Mouse (Mus musculus) cerebellum, adult 9-10 months (tissue): ENCODE data around the gene Sco1.
"Not testable (repeated sequence)": the region's sequence is repeated elsewhere in the genome, so short reads cannot be mapped to it uniquely, and the experiment has no call there.

Experiments used
- DNase-seq: peaks from one replicate; pipeline ENCODE4 v3.0.0; 2022

Sco1 gene

DNA sequence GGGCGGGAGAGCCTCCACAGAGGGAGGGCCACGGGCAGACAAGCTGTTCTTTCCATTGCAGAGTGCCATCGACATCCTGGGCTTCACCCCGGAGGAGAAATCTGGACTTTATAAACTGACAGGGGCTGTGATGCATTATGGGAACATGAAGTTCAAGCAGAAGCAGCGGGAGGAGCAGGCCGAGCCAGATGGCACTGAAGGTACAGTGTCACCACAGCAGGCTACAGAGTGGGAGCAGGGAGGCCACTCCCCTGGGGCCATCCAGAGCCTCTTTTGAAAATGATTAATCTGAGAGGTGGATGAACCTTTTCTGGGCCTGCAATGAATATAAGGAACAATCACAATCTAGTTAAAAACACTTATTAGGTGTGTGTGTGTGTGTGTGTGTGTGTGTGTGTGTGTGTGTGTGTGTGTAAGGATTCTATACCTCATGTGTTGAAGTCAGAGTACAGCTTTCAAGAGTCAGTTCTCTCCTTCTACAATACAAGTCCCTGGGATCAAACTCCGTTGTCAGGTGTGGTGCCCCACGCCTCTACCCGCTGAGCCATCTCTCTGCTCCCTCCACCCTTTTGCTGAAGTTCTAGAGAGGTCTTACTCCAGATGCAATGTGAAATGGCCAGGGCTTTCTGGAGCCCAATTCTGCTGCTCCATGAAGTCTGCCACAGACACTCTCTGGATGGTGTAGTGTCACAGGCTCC is 34.1 kb downstream of the Sco1 start:
- DNase-seq, result no peak

DNA sequence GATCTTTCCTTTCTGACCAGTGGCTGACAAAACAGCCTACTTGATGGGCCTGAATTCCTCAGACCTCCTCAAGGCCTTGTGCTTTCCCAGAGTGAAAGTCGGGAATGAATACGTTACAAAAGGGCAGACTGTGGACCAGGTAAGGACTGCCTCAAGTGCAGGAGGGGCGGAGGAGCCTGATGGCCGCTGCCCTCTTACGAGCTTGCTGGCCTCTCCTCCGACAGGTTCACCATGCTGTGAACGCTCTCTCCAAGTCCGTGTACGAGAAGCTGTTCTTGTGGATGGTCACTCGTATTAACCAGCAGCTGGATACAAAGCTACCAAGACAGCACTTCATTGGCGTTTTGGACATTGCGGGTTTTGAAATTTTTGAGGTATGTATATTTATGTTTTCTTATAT is 34.8 kb downstream of the Sco1 start:
- no peak for DNase-seq

DNA sequence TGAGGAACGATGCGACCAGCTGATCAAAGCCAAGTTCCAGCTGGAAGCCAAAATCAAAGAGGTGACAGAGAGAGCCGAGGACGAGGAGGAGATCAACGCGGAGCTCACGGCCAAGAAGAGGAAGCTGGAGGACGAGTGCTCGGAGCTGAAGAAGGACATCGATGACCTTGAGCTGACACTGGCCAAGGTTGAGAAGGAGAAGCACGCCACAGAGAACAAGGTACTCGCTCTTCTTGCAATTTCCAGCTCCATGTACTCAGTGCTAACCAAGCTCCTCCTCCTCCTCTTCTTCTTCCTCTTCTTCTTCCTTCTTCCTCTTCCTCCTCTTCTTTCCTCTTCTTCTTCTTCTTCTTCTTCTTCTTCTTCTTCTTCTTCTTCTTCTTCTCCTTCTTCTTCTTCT is 39.9 kb downstream of the Sco1 start:
- not testable (repeated sequence) for DNase-seq

DNA sequence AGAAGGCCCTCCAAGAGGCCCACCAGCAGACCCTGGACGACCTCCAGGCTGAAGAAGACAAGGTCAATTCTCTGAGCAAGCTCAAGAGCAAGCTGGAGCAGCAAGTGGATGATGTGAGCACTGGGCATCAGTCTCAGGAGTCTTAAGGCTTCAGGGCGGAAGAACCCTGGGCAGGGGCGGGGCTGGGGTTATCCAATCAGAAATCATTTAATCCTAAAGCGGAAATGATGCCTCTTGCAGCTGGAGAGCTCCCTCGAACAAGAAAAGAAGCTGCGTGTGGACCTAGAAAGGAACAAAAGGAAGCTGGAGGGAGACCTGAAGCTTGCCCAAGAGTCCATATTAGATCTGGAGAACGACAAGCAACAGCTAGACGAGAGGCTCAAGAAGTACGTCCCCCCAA is 40.7 kb downstream of the Sco1 start:
- DNase-seq, result no peak

DNA sequence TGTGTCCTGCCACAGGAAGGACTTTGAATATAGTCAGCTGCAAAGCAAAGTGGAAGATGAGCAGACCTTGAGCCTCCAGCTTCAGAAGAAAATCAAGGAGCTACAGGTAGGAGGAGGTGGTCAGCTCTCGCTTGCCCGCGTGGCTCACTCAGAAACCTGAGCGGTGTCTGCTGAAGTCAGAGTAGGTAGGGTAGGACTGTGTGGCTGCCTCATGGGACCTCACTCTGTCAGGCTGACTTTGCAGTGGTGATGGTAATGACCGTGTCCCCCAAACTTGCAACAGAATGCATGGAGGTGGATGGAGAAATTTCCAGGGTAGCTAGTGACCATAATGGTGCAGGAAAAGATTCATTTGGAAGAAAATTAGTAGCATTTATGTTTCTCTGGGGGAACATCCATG is 41.2 kb downstream of the Sco1 start:
- no peak for DNase-seq

DNA sequence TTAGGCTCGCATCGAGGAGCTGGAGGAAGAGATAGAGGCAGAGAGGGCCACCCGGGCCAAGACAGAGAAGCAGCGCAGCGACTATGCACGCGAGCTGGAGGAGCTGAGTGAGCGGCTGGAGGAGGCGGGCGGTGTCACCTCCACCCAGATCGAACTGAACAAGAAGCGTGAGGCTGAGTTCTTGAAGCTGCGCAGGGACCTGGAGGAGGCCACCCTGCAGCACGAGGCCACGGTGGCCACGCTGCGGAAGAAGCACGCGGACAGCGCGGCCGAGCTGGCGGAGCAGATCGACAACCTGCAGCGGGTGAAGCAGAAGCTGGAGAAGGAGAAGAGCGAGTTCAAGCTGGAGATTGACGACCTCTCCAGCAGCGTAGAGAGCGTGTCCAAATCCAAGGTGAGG is 42.0 kb downstream of the Sco1 start:
- DNase-seq, result no peak

DNA sequence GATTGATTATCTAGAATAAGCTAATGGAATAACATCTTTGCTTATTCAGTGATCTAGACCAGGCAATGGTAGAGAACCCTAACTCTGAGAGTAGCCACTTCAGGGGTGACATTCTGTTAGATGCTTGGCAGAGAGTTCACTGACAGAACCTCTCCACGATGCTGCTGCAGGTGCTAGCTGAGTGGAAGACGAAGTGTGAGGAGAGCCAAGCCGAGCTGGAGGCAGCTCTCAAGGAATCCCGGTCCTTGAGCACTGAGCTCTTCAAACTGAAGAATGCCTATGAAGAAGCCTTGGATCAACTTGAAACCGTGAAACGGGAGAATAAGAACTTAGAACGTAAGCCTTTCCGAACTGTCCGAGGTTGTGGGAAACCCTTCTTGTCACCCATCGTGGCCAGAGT is 45.2 kb downstream of the Sco1 start:
- DNase-seq, result no peak

DNA sequence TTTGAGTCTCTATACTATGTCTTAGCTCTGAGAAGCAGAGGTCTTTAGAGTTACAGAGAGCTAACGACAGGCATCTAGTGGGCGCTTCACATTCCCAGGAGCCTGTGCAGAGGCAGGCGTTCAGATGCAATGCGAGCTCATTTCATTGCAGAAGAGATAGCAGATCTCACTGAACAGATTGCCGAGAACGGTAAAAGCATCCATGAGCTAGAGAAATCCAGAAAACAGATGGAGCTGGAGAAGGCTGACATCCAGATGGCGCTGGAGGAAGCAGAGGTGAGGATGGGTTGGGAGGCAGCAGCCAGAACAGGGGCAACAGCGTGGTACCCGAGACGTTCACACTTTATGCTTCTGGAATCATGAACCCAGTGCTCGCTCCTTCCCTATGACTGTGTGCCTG is 46.0 kb downstream of the Sco1 start:
- DNase-seq, result no peak

DNA sequence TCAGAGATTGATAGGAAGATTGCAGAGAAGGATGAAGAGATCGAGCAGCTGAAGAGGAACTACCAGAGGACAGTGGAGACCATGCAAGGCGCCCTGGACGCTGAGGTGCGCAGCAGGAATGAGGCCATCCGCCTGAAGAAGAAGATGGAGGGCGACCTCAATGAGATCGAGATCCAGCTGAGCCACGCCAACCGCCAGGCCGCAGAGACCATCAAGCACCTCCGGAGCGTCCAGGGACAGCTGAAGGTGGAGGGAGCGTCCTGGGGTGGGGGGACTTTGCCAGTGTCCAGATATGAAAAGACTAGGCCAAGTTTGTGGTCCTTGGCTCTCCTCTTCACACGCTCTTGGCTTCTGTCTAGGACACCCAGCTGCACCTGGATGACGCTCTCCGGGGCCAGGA is 46.8 kb downstream of the Sco1 start:
- no peak for DNase-seq

DNA sequence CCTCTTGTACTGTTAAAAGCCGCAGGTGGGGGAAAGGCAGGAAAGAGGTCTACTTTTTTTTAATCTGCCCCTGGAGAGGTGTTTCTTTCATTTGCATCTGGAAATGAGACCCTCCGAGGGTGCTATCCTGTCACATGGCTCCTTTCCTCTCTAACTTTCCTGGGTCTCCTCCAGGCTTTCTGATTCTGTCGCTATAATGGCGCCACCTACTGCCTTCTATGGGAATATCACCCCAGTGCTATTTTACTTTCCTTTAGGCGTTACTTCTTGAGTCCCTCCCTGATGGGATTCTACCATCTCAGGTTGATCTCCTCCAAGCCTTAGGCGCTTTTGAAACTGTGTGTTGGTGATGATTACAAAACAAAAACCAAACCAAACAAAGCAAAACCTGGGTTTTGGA is 47.7 kb downstream of the Sco1 start:
- DNase-seq, result peak; percentile 23

DNA sequence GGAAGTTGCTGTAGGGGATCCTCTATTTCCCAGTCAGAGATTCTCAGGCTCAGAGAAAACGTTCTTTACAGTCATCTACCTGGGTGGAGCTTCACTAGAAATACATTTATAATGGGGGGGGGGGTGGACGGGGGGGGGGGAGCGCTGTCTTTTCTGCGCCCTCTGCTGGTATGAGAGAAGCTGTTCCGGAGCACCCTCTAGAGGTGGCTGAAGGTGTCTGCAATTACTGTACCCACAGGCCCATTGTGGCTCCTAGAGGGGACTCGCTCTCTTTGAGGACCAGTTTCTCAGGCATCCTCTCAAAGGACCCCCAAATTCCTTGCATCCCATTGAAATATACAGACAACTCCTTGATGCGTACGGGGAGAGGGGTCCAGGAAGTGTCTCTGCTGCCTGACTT is 49.2 kb downstream of the Sco1 start:
- peak; percentile 52 for DNase-seq

DNA sequence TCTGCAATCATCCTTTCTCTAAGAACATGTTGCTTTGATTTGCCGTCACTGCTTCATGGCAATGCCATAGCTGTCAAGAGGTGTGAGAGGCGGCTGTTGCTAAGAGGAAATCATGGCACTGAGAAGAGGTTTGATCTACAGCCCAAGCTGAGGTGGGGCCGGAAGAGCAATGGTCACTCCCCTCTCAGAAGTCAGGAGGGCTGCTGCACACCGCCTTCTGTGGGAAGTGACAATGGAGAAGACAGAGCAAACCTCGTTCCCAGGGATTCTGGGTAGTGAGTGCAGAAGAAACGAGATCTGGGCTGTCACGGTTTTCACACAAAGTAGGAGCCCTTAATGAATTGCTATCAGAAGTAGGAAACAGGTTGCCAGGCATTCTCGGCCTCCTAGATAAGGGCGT is 50.8 kb downstream of the Sco1 start:
- DNase-seq, result no peak

DNA sequence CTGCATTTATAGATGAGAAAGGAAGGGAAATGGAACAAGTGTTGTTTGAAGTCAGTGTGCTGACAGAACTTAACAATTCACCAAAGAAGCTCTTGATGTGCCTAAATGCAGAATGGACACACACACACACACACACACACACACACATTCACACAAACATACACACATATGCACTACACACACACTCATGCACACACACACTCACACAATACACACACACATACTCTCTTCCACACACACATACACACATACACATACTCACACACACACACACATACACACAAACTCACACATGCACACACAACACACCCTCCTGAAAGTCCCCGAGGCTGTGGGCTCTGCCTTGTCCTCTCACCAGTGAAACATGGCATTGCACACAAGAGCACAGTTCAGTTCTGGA is 51.8 kb downstream of the Sco1 start:
- no peak for DNase-seq

DNA sequence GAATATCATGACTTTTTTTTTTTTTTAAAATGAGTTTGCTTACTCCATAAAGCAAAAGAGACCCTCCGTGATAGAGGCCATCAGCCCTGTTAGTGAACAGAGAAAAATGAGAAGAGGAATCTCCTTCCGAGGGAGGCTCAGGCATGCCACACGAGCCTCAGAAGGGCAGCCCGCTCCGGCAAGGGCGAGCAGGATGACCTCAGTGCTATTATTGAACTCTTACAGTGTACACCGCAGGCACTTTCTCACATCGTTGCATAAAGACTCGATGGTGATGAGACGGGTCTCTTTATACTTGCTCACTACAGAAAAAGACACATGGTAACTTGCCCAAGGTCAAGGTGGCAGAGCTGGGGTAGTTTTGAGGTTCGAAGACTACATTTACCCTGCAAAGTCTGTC is 52.2 kb downstream of the Sco1 start:
- DNase-seq, result no peak

DNA sequence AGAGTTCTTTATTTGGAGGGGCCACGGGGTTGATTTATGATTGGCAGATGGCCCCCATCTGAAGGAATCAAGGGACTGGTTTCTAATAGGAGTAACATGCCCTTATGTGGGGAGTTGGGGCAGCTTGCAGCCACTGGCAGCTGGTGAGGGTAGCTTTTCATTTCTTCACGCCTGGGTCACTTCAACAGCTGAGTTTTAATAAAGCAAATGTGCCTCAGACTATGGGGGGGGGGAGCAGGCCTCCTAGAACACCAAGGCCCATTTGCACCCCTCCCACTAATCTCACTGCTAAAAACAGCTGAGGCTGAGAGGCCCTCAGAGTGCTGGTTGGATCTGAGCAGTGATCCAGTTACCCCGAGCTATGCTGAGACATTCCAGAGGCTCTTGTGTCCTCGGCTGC is 53.2 kb downstream of the Sco1 start:
- DNase-seq, result no peak

DNA sequence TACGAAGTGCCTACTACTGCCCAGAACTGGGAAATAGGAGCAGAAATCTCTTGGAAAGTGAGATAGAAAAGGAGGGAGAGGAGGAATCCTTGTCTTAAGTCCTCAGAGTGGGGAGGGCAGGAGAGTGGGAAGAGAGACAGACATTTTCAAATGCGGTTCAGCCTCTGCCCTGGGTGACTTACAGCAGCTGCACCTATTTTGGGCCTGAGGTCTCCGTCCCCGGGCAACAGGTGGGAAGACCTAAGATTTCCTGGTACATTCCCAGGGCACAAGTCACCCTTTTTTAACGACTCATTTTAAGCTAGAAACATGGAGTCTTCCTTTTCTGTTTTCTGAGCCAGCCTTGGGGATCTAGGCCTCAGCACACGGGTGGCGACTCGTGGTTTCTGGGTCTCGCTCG is 54.5 kb downstream of the Sco1 start:
- no peak for DNase-seq

DNA sequence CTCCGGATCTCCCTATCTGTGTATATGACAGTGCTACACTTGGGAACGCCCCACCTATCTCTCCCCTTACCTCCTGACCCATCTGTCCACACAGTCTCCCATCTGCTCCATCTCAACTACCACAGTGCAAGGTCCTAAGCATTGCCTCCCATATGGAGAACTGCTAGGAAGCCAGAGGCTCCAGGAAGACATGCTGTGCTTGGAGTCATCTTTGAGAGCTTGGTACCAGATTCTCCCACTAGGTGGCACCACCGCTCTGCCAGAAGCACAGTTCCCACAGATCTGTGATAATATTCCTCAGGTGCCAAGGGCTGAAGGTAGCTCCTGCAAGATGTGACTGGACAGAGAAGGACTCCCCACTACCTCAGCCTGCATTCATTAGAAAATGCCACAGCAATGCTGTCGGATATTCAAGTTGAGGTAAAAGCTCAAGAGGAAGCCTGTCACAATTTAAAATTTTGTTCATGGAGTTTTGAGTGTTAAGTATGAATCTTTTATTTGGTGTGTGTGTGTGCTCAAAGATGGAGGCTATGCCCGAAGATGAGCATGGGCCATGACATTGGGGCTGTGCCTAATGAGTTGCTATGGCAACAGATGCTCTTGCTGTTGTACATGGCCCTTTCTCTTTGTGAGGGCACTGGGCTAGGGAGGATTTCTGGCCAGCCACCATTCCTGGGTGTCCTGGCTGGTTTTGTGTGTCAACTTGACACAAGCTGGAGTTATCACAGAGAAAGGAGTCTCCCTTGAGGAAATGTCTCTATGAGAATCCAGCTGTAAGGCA is 57.9 kb downstream of the Sco1 start:
- DNase-seq, result peak; percentile 97

DNA sequence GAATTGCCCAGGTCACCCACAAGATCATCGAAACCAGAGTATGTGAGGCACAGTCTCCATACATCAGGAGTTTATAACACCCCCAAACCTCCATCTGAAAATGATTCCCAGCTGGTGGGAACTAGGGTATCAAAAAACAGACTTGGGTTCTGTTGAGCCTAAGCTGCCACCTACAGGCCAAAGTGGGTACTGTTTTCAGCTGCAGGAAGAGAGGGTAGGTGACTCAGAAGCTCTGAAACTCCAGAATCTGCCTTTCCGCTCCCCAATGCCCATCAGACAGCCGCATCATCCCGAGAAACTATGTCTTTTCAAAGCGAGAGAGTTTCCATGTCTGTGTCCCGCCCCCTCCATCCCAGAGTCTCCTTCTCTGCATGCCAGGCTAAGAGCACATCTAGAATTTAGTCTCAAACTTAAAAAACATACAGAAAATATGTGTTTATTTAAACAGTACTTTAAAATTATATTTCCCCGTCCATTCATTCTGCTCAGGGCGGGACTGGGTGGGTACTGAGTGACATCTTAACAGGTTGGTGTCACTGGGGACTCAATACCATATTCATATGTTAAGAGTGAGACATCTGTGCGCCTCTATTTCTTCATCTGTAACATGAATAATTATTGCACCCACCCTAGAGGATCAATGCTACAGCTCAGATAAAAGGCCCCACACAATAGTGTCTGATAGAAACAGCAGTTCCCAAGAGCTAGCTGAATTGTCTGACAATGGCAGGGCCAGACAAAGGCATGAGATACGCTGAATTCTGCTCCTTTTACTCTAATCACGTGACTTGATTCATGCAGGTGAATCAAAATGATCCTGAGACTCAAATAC is 59.8 kb downstream of the Sco1 start:
- peak; percentile 49 for DNase-seq

DNA sequence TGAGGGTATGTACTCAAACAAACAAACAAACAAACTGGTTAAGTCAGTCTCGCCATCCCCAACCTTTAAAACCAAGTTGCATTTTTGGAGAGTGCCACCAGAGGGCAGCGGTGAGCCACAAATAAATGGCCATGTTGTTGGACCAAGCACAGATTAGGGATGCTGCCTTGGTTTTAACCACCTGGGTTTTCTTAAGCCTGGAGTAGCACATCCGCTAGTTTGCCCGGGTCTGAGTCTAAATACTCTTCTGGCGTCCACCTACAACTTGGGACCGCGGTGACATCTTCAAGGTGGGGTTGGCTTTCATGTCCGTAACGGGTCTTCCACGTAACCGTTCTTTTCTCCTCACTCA is 60.4 kb downstream of the Sco1 start:
- DNase-seq, result peak; percentile 74

DNA sequence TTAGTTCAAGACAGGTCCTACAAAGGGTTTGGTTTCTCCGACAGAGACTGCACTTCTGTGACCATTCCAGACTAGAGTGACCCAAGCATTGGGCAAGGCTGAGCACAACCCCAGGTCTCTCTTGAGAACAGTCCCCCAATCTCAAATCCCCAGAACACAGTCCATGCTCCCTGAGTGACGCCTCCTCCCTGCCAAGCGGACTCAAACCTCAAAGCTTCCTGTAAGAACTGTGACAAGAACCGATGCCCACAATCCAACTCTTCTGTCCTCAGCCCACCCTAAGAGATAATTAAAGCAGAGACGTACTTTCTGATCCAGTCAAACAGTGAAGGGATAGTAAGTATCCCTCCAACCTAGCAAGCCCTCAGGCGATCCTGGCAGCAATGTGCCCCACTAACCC is 60.9 kb downstream of the Sco1 start:
- DNase-seq, result no peak

DNA sequence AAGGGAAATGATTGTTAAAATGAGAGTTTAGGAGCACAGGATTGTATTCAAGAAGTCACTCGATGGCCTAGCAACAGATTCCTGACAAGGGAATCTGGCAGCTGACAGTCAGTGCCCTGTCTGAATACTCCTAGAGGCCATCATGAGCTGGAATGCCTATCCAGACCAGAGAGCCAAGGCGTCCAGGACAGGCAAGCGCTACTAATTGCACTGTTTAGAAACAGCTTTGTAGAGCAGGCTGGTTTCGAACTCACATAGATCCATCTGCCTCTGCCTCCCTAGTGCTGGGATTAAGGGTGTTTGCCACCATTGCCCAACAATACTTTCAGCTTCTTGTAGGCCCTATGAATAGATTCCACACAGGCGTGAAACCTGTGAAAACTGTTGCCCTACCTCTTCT is 61.8 kb downstream of the Sco1 start:
- DNase-seq, result no peak

DNA sequence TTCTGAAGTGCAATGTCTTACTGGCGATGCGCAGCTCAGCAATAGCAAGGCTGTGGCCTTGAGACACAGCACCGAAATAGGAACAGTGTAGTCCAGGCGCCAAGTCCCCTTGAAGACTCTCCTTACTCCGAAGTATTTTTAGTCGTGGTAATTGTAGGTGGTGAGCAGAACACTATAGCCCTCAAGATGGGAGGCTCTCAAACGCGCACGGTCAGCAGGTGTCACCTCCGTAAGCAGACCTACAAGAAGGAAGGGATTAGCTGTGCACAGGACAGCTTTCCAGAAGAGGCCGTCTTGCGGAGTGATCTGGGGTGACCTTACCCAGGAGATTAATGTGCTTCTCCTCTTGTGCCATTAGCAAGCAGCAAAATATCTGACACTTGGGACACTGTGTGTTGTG is 62.4 kb downstream of the Sco1 start:
- no peak for DNase-seq
